Mouse (Mus musculus) left cerebral cortex, postnatal 4 days (tissue): ENCODE measurements around the gene Utrn. TPM values are rescaled to one million over a fixed set of nuclear protein-coding genes. Genes with fewer than 3 reads are reported as not detected.

Experiments
- DNase-seq: peaks from one replicate; pipeline ENCODE4 v3.0.0-alpha.2; 2022
- intact Hi-C: fragments of 180-260 bp; cut with DNase I; formaldehyde crosslinking; loops from one replicate; pipeline ENCODE4 v1.15.1; 2025
- total RNA-seq, 2 experiments: library from RNA; stranded (reverse); gene quantifications; 2 replicates each; pipeline ENCODE4 v1.2.3; 2021

Utrn gene
- total RNA-seq, 2 experiments from 2014 or later, result 32.1 to 34.6 TPM

GRCm38 (mm10) chr10:12474850-12475621, 394.1 kb downstream of the Utrn start:
- DNase-seq, result no peak
- intact Hi-C loops, result no loop called here

DNA sequence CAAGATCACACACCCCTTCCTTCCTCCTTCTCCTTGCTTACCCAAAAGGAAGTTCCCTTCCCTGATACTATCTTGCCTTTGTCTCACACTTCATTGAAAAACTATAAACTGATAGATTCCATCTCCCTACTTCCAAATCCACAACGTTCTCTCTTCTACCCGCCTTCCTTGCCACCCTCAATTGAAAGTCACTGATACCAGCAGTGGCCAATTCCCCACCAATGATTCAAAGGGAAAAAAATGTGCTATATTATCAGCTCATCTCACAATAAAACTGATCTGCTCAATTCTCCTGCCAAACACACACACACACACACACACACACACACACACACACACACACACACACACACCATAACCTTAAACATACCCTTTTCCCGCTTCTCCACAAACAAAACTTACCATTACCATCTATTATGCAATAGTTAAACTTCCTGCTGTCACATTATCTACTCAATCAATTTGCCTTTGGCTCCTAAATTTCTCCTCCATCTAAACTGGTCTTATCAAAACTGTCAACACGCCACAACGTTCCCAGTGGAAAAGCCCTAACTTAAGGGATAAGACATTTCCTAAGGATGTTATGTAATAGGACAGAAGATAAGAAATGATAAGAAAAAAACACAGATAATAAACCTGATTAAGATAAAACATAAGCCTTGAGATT, 399.6 kb downstream of the Utrn start:
- intact Hi-C loops, result no loop called here
- no peak for DNase-seq

DNA sequence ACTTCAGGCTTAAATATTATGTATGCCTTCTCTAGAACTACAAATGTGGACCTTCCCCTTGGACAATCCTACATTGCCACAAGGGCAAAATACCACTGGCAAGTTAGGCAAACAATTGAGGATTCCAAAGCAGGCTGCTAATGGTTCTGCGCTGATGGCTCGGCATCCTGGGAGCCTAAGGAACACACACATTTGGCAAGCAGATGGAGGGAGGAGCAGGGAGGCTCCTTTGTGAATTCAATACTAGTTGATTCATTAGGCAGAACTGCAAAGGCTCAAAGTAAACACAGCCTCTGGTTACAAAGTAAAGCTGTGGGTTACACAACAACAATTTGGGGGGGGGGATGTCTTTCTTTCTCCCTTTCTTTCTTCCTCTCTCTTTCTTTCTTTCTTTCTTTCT, 401.6 kb downstream of the Utrn start:
- DNase-seq, result peak; percentile 1
- intact Hi-C loops, result no loop called here

DNA sequence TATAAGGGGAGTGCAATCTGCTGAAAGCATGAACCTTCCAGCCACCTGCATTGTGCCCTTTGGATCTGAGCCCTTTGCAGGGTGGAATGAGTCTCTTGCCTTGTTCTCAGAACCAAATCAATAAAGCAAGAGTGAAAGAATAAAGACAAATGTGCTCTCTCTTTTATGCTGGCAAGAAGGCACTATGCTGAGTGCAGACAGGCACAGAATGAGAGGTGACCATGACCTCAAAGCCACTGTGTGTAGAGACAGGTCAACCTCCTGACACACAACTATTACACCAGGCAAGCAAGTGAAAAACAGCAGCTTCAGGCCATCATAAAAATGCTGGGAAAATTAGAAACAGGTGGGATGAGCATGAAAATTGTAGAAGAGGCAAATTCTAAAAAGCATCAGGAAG, 408.2 kb downstream of the Utrn start:
- intact Hi-C loops, result no loop called here
- no peak for DNase-seq

GRCm38 (mm10) chr10:12456867-12457266, 412.3 kb downstream of the Utrn start:
- no peak for DNase-seq
- intact Hi-C loops, result no loop called here

DNA sequence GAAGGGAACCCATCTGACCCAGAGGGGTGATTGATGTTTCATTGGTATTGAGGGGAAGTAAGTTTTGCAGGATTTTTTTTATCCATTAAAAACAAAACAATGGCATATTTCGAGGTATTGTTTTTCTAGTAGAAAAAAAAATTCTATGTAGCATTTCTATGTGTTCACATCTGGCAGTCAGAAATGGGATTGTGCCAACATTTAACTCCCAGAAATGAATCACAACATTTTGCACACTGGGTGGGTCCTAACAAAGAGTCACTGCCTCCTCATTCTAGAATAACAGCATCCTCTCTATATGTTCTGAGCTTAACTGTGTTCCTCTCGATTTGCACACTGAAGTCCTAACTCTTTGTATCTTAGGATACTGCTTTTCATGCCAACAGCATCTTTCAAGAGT, 416.5 kb downstream of the Utrn start:
- no peak for DNase-seq
- intact Hi-C loops, result no loop called here

- DNase-seq, result no peak
- intact Hi-C loops, result no loop called here
Measured at GRCm38 (mm10) chr10:12444122-12444521, 425.0 kb downstream of the Utrn start.

- intact Hi-C loops, result no loop called here
- DNase-seq, result no peak
Measured at GRCm38 (mm10) chr10:12433161-12433560, 436.0 kb downstream of the Utrn start.

GRCm38 (mm10) chr10:12430399-12430798, 438.8 kb downstream of the Utrn start:
- DNase-seq, result no peak
- intact Hi-C loops, result no loop called here

DNA sequence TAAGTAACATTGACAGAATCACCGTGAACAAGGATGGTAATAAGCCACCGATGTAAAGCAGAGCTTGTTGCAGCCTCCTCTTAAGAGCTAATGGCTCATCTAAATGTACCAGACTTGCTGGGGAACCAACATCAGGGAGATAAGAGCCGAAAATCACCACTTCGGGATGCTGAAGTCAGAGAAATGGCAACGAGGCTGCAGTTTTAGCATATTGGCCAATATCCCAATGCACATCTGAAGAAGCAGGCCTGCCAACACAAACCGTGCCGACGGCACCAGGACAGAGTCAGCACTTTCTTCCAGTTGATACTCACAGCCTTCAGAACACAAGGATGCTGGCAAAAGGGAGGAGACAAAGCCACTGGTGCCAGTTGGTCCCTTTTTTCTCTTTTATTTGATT, 442.3 kb downstream of the Utrn start:
- peak; percentile 50 for DNase-seq
- intact Hi-C loops, result no loop called here

DNA sequence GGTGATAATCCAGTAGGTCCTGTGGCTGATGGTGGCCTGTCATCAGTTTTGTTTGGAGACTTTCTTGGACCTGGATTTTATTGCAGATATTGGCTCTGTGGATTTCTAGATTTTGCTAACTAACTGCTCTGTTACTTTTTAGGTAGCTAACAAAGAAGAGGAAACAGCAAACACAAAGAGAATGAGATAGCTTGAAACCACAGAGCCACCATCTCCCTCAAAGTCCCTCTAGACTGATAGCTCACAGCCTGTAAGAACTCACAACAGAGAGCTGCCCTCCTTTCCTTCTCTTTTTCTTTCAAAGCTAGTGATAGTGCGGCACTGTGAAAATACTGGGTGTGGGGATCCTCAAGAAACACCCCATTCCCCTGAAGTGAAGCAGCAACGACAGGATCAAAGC, 444.2 kb downstream of the Utrn start:
- DNase-seq, result no peak
- intact Hi-C loops, result no loop called here

DNA sequence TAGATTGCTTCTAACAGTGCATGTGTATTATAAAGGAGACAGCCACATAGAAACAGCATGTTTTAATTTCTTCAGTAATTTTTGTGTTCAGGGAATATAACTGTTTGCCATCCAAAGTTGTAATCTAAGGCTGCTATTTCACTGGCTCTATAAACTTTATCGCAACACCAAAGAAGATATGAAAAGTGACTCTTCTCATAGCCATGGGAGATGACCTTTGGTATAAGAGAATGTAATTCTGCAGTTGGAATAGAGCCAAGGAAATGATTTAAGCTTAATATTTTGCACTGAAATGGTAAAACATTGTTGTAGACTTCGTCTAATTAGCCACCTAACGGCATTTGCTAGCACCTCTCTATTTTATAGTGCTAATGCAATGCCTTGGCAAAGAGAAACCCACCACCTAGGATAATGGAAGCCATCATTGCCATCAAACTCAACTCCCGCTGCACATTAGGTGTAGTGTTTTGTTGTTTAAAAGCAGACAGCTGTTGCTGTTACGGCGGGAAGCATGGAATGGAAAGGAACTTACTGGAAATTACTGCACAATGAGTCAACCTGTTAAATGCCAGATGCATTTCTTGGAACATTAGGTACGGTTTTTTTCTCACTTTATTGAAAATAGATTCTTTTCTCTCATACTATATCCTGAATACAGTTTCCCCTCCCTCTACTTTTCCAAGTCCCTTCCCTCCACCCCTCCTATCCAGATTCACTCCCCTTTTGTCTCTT, 445.0 kb downstream of the Utrn start:
- no peak for DNase-seq
- intact Hi-C loops, result no loop called here

GRCm38 (mm10) chr10:12414967-12415366, 454.2 kb downstream of the Utrn start:
- no peak for DNase-seq
- intact Hi-C loops, result no loop called here

DNA sequence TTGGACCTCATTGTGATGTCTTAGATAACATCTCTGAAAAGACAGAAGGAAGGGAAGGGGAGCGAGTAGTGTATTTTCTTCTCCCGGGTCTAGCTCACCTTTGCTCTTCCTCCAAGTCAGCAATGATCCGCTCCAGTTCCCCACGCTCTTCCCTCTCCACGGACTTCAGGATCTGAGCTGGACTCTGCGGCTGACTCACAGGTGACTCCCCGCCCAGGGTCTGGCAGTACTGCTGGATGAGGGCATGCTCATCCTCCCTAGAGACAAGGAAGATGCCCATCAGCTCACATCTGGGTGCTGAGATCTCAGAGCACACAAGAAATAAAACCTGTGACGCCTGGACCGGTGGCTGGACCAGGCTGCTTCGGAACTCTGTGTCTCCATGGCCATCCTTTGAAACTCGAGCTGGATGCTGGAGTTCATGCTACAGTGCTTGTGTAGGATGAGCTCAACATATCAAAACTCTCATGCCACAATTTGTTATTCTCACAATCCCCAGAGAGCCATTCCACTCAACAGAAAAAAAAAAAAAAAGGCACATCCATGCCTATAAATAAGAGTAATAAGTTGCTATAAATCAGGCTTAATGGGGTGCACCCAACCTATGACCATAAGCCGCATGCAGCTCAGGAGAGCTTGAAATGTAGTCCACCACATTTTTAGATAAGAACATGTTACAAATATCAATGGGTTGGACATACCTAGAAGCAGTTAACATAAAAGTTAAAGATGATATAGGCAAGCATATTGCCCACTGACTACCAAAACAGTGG, 462.6 kb downstream of the Utrn start:
- DNase-seq, result no peak
- intact Hi-C loops, result no loop called here

GRCm38 (mm10) chr10:12399450-12399849, 469.7 kb downstream of the Utrn start:
- intact Hi-C loops, result no loop called here

DNA sequence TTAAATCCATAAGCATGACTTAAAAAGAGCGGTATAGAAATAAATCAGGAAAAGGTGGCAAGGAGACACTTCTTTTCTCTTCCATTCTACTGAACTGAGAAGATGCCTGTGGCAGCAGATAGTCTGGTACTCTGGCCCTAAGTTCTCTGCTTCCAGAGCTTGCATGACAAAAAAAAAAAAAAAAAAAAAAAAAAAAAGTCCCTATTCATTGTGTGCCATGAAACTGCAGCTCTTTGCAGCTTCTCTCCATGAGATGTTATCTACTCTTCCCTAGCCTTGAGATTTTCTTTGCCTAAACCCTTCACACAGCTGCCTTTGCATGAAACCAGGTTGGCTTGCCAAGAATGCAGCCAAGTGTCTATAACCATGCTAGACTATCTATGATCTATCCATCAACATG, 489.0 kb downstream of the Utrn start:
- intact Hi-C loops, result no loop called here
- no peak for DNase-seq

More at GRCm38 (mm10) chr10:12399450-12399849, 469.7 kb downstream of the Utrn start:
- no peak for DNase-seq

DNA sequence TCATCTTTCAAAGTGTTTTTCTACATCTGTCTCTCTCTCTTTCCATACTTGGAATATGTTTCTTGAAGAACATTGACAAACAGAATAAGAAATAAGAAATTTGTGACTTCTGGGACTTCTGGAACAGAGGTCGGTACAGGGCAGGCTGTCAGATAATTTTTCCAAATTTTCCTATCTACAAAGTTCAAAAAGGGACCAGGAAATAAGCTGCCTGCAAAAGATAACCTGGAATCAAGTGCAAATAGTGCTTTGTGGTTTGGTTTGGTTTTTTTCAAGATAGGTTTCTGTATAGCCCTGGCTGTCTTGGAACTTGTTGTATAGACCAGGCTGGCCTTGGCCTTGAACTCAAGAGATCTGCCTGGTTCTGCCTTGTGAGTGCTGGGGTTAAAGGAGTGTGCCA, 490.0 kb downstream of the Utrn start:
- intact Hi-C loops, result no loop called here
- DNase-seq, result no peak

DNA sequence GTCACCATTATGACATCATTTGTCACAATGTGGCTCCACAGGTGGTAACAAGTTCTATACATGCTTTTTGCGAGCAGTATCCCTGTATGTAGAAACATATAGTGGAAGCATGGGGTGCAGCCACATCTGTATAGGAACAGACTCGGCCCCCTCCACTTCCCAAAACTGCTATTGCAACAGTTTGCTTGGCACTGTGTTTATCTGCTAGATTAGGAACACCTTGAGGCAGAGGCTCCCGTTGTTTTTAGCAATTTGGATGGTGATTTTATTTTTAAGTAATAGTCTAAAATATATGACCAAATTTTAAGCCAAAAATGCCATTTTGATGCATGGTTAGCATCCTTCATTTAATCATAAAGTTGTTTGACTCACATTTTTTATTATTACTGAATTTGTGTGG, 491.4 kb downstream of the Utrn start:
- intact Hi-C loops, result no loop called here
- no peak for DNase-seq

- intact Hi-C loops, result no loop called here
- DNase-seq, result no peak
Measured at GRCm38 (mm10) chr10:12376015-12376414, 493.1 kb downstream of the Utrn start.

DNA sequence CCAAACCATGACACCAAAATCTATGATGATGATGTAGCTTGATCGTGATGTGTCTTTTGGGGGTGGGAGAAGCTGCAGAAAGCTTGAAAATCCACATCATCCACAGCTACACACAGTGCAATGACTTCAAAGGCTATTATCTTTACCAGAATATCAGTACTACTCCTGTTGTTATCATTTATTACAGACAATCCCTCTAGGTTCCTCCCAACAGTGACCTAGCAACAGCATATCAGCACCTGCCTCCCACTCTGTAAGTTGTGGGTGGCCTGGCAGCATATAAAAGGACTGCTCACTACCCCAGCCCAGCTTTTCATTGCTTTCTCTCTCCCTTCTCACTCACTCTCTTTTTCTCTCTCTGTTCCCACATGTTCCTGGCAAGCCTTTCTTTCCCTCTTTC, 494.4 kb downstream of the Utrn start:
- DNase-seq, result no peak
- intact Hi-C loops, result no loop called here

GRCm38 (mm10) chr10:12354556-12354955, 514.6 kb downstream of the Utrn start:
- DNase-seq, result no peak
- intact Hi-C loops, result no loop called here
